Mouse (Mus musculus) small intestine, adult 2 months (tissue): ENCODE data around the gene Prkch.

ENCODE experiments used
- CTCF ChIP-seq: fragments of 200-500 bp; IDR thresholded peaks from 2 replicates; pipeline ENCODE4 v1.5.1; 2012; ENCODE audit warnings: low read depth, mild to moderate bottlenecking, control low read depth, inconsistent platforms, low read length, moderate library complexity, mixed read lengths; ENCODE audit not compliant: insufficient replicate concordance, insufficient read length; ENCODE audit errors: extremely low read depth
- POLR2A ChIP-seq: fragments of 200-500 bp; IDR thresholded peaks from 2 replicates; pipeline ENCODE4 v1.6.1; 2012; ENCODE audit warnings: low read depth, mild to moderate bottlenecking, control low read depth, inconsistent platforms, low read length, moderate library complexity

- no peak for TF ChIP-seq POLR2A
- no peak for TF ChIP-seq CTCF
Observed at GRCm38 (mm10) chr12:73801845-73802244, 217.2 kb downstream of the Prkch start.
